Mouse (Mus musculus) liver, embryonic 14.5 days (tissue): ENCODE data around the gene Igsf21. TPM values are rescaled to one million over a fixed set of nuclear protein-coding genes. Genes with fewer than 3 reads are reported as not detected.

Experiments used
- ATAC-seq: fragments of 200-750 bp; cut with Nextera tagmentation; 2 replicates; pipeline ENCODE4 v1.8.0; 2017; ENCODE audit warnings: moderate number of reproducible peaks, mild to moderate bottlenecking, moderate library complexity; ENCODE audit not compliant: insufficient read depth
- DNase-seq, 3 experiments: peaks; one replicate each; pipeline ENCODE4 v3.0.0-alpha.2; 2012 to 2013; ENCODE audit warnings: low read depth in 3 of 3, low spot score in 3 of 3
- H3K27ac ChIP-seq: fragments of 300-500 bp; sonication (generic); 2 replicates; pipeline ENCODE4 v1.5.1; 2014; ENCODE audit warnings: moderate library complexity, mild to moderate bottlenecking, control low read depth, inconsistent platforms
- H3K27me3 ChIP-seq: fragments of 300-500 bp; sonication (generic); 2 replicates; pipeline ENCODE4 v1.6.1; 2014; ENCODE audit warnings: mild to moderate bottlenecking, low read length, moderate library complexity; ENCODE audit not compliant: control insufficient read depth, insufficient read depth
- H3K36me3 ChIP-seq: fragments of 300-500 bp; sonication (generic); replicated peaks from 2 replicates; pipeline ENCODE4 v1.6.1; 2014; ENCODE audit warnings: low read depth; ENCODE audit not compliant: control insufficient read depth, insufficient read depth
- H3K4me1 ChIP-seq, 2 experiments: fragments of 200-500 bp in 1 of 2; fragments of 300-500 bp in 1 of 2; sonication (generic) in 1 of 2; replicated peaks; 2 replicates each; pipeline ENCODE4 v1.6.1; 2012 to 2014; ENCODE audit warnings: antibody characterized with exemption in 1 of 2, inconsistent platforms in 1 of 2, low read length in 1 of 2; ENCODE audit not compliant: control insufficient read depth in 2 of 2, insufficient read depth in 2 of 2
- H3K4me2 ChIP-seq: fragments of 300-500 bp; sonication (generic); 2 replicates; pipeline ENCODE4 v1.6.1; 2014; ENCODE audit warnings: low read depth, mild to moderate bottlenecking, control low read depth, moderate library complexity
- H3K4me3 ChIP-seq, 2 experiments: fragments of 200-500 bp in 1 of 2; fragments of 300-500 bp in 1 of 2; sonication (generic) in 1 of 2; 2 replicates each; pipeline ENCODE4 v1.5.1; 2012 to 2014; ENCODE audit warnings: low read depth in 2 of 2, low read length in 2 of 2, mild to moderate bottlenecking in 2 of 2, control low read depth in 1 of 2, inconsistent platforms in 1 of 2, moderate library complexity in 1 of 2; ENCODE audit not compliant: insufficient read depth in 1 of 2
- H3K9ac ChIP-seq: fragments of 300-500 bp; sonication (generic); replicated peaks from 2 replicates; pipeline ENCODE4 v1.6.1; 2014; ENCODE audit warnings: mild to moderate bottlenecking, control low read depth, moderate library complexity
- H3K9me3 ChIP-seq: fragments of 300-500 bp; sonication (generic); 2 replicates; pipeline ENCODE4 v1.6.1; 2016; ENCODE audit warnings: low read length, mixed read lengths; ENCODE audit not compliant: control insufficient read depth
- CTCF ChIP-seq: IDR thresholded peaks from 2 replicates; pipeline ENCODE4 v1.5.1; 2016; ENCODE audit warnings: antibody characterized with exemption, low read depth, control low read depth
- EP300 ChIP-seq: IDR thresholded peaks from 2 replicates; pipeline ENCODE4 v1.6.1; 2016; ENCODE audit warnings: antibody characterized with exemption, low read depth
- WGBS: fragments of 180-500 bp; shearing (Covaris S2); extraction: QIAGEN DNeasy Blood & Tissue Kit; methylation state at CpG from one replicate; pipeline ENCODE4 v1.1.7; 2014; ENCODE audit not compliant: insufficient replicate concordance; 5-methylcytosine and 5-hydroxymethylcytosine counted together
- polyA plus RNA-seq, 2 experiments: library from polyadenylated mRNA; depleted of rRNA in 1 of 2; stranded (reverse) in 1 of 2; unstranded in 1 of 2; fragments of >200 nt; fragmentation: Nextera tagmentation in 1 of 2; extraction: Ambion mirVana in 1 of 2; gene quantifications; 2 replicates each; pipeline versions ENCODE4 v1.2.1 to v1.2.3; 2012 to 2014

Gene Igsf21
- polyA plus RNA-seq, 2 experiments: 0.18 TPM; not detected in 1

DNA sequence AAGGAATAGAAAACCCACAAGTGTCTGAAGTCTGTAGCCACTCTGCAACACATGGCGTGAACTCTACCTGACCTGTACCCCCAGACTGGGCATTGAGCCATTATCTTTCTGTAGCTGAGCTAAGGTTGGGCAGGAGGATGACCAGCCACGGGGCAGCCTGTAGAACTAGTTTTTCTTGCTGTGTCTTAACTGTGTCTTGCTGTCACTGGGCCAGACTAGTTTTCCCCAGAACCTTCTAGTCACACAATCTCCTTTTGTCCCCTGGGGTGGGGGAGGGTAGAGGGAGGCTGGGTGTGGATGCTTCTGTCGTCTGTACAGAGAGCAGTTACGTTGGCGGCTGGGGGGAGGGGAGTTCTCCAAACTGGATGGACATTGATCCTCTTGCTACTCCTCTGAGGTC is 267.9 kb downstream of the Igsf21 start:
- Histone ChIP-seq H3K9ac (no peak overlapping the region), H3K9me3 (no peaks in the 10 kb centered on the region), H3K27me3 (no peaks in the 10 kb centered on the region), H3K4me2 (no peak overlapping the region), H3K36me3 (no peaks in the 10 kb centered on the region), H3K27ac (no peak overlapping the region), H3K4me1 (peaks cover 0 to 6% of the 10 kb centered on the region in 2 experiments; a peak in 1 of 4 replicates), H3K4me3 (no peak overlapping the region)
- DNase-seq (no peak), ATAC-seq (no peak)
- 35% methylated on average over 5 of the region's 5 CpGs for WGBS
- no peak for TF ChIP-seq CTCF
- TF ChIP-seq EP300: no peak

- Histone ChIP-seq H3K4me1 (peaks cover 0 to 6% of the 10 kb centered on the region in 2 experiments; a peak in 1 of 4 replicates), H3K9me3 (no peaks in the 10 kb centered on the region), H3K36me3 (no peaks in the 10 kb centered on the region), H3K4me3 (no peak overlapping the region), H3K4me2 (no peak overlapping the region), H3K9ac (no peak overlapping the region), H3K27ac (no peak overlapping the region), H3K27me3 (no peaks in the 10 kb centered on the region)
- no peak for DNase-seq
- WGBS: 16% methylated on average over 5 of the region's 5 CpGs
- no peak for TF ChIP-seq EP300
- TF ChIP-seq CTCF: no peak
- no peak for ATAC-seq
Measured at GRCm38 (mm10) chr4:139977308-139977781, 269.2 kb downstream of the Igsf21 start.
